Mouse (Mus musculus) embryo, embryonic 9.5 days (tissue): ENCODE data around the gene Nrf1.
A peak's percentile ranks its signal among the peaks of the same experiment; 100 is the strongest.

ENCODE experiments used
- DNase-seq: peaks from one replicate; pipeline ENCODE4 v3.0.0-alpha.2; 2017; ENCODE audit errors: extremely low spot score

The Nrf1 gene

GRCm38 (mm10) chr6:30175225-30175917, 127.6 kb downstream of the Nrf1 start:
- DNase-seq: peak; percentile 48

GRCm38 (mm10) chr6:30175918-30176421, 128.2 kb downstream of the Nrf1 start:
- DNase-seq: peak; percentile 48

GRCm38 (mm10) chr6:30176496-30176895, 128.7 kb downstream of the Nrf1 start:
- no peak for DNase-seq

- DNase-seq: peak; percentile 51
These were observed 129.5 kb downstream of the Nrf1 start for GRCm38 (mm10) chr6:30177305-30177704.

GRCm38 (mm10) chr6:30178023-30178639, 130.3 kb downstream of the Nrf1 start:
- DNase-seq: no peak

GRCm38 (mm10) chr6:30179046-30179445, 131.3 kb downstream of the Nrf1 start:
- no peak for DNase-seq

GRCm38 (mm10) chr6:30180321-30180720, 132.5 kb downstream of the Nrf1 start:
- DNase-seq: no peak

GRCm38 (mm10) chr6:30182038-30182437, 134.2 kb downstream of the Nrf1 start:
- DNase-seq: no peak

GRCm38 (mm10) chr6:30183624-30184023, 135.8 kb downstream of the Nrf1 start:
- no peak for DNase-seq

GRCm38 (mm10) chr6:30195656-30196055, 147.9 kb downstream of the Nrf1 start:
- DNase-seq: no peak

- DNase-seq: no peak
These were observed 148.4 kb downstream of the Nrf1 start for GRCm38 (mm10) chr6:30196143-30196542.
